8 mouse cellular contexts compared by ENCODE assay signal in the genomic region with DNA sequence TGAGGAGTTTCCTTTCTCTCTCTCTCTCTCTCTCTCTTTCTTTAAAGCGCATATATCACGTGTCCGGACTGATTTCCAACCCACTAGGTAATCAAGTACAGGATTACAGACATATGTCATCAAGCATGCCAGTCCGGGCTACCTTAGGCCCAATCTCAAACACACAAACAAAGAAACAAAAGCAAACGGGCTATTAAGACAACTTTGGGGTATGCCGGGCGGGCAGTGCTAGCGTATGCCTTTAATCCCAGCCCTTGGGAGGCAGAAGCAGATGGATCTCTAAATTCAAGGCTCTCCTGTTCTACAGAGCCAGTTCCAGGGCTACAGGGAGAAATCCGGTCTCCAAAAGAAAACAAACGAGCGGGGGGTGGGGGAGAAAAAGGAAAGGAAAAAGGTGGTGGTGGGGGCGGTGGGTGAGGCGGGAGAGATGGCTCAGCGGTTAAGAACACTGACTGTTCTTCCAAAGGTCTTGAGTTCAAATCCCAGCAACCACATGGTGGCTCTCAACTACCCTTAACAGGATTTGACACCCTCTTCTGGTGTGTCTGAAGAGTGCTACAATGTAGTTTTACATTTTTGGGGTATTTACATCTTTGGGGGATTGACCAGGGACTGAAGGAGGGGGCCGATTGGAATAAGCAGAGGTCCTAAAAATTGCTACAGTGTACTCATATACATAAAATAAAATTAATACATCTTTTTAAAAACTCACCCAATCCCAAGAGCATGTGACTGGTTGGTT. TPM values are rescaled to one million over a fixed set of nuclear protein-coding genes. Genes with fewer than 3 reads are reported as not detected.
DNase-seq lines count a peak whose midpoint lies in the region; ATAC-seq and TF ChIP-seq lines count a peak whose summit lies in the region.

No protein-coding gene starts in this region.

- peak overlapping the region; percentile 79 for H3K4me3 ChIP-seq in thymus, adult 2 months (ENCODE audit: control insufficient read depth, insufficient read depth, low read length)
- peak overlapping the region; percentile 67 for H3K4me3 ChIP-seq in limb, embryonic 10.5 days
- H3K4me3 ChIP-seq in neural tube, embryonic 15.5 days (replicated peaks) = peak overlapping the region; percentile 65

- H3K27ac ChIP-seq in thymus, adult 2 months (ENCODE audit: control insufficient read depth, insufficient read depth, low read length) = peak overlapping the region; percentile 75
- peak overlapping the region; percentile 97 for H3K27ac ChIP-seq in limb, embryonic 10.5 days
- peak overlapping the region; percentile 98 for H3K27ac ChIP-seq in neural tube, embryonic 15.5 days (replicated peaks)

- TF ChIP-seq POLR2A in thymus, adult 2 months (IDR thresholded peaks at IDR 0.05; ENCODE audit: control insufficient read depth, extremely low read depth, insufficient read depth, low read length, poor library complexity) = no peak

- no peak for TF ChIP-seq CTCF in thymus, adult 2 months (IDR thresholded peaks at IDR 0.05; ENCODE audit: borderline replicate concordance, control insufficient read depth, extremely low read depth, insufficient read depth, low read length, poor library complexity)

- peaks cover 22% of the 10 kb centered on the region for H3K4me1 ChIP-seq in thymus, adult 2 months (replicated peaks; ENCODE audit: control insufficient read depth, insufficient read depth, low read length)
- peaks cover 9% of the 10 kb centered on the region for H3K4me1 ChIP-seq in limb, embryonic 10.5 days
- H3K4me1 ChIP-seq in neural tube, embryonic 15.5 days = peaks cover 19% of the 10 kb centered on the region

- no peaks in the 10 kb centered on the region for H3K36me3 ChIP-seq in thymus, adult 2 months (ENCODE audit: control insufficient read depth, insufficient read depth, low read length)
- H3K36me3 ChIP-seq in limb, embryonic 10.5 days = peaks cover 40% of the 10 kb centered on the region
- no peaks in the 10 kb centered on the region for H3K36me3 ChIP-seq in neural tube, embryonic 15.5 days

- peak; percentile 23; the same call in 1 of the 2 replicates for ATAC-seq in neural tube, embryonic 15.5 days (ENCODE audit: low FRiP score)

- H3K9ac ChIP-seq in neural tube, embryonic 15.5 days (replicated peaks) = peak overlapping the region; percentile 61

- H3K9me3 ChIP-seq in limb, embryonic 10.5 days (replicated peaks) = no peaks in the 10 kb centered on the region
- H3K9me3 ChIP-seq in neural tube, embryonic 15.5 days (replicated peaks) = no peaks in the 10 kb centered on the region

- peak overlapping the region; percentile 66 for H3K4me2 ChIP-seq in neural tube, embryonic 15.5 days

- H3K27me3 ChIP-seq in thymus, adult 2 months (ENCODE audit: control insufficient read depth, insufficient read depth, low read length) = no peaks in the 10 kb centered on the region
- H3K27me3 ChIP-seq in limb, embryonic 10.5 days (ENCODE audit: low read depth, poor library complexity, severe bottlenecking) = no peaks in the 10 kb centered on the region
- no peaks in the 10 kb centered on the region for H3K27me3 ChIP-seq in neural tube, embryonic 15.5 days (replicated peaks)

- WGBS in thymus, adult 2 months = 5% methylated on average over 15 of the region's 15 CpGs
- whole genome bisulfite sequencing in limb, embryonic 10.5 days = 8% methylated on average over 15 of the region's 15 CpGs
- 8% methylated on average over 14 of the region's 15 CpGs for WGBS in neural tube, embryonic 15.5 days

- peak; percentile 24 for DNase-seq in adrenal gland, postnatal 14 days
- DNase-seq in adrenal gland, adult (ENCODE audit: inconsistent age in 2 of 2, low spot score in 1 of 2) = no peak
- no peak for DNase-seq in thymus, adult 2 months
- DNase-seq in thymus, postnatal 25 days = no peak
- DNase-seq in limb, embryonic 10.5 days (ENCODE audit: low spot score) = no peak
- no peak for DNase-seq in left cerebral cortex, adult 8-10 months (ENCODE audit: low spot score in 2 of 2)
- no peak for DNase-seq in adrenal gland, postnatal 25 days

RNA-seq across cellular contexts. Expression of a gene that starts 0.9 kb away (rescaled TPM):
- total RNA-seq in adrenal gland, postnatal 14 days (2021) = 13.4 and 18.4 TPM in 2 replicates
- 4.6 and 5.0 TPM in 2 replicates for polyA plus RNA-seq in thymus, adult 2 months (2012; rRNA removed)
- 30.8 and 32.2 TPM in 2 replicates for polyA plus RNA-seq in limb, embryonic 10.5 days (2016; fragmentation: Nextera tagmentation; extraction: Ambion mirVana)
- 20.7 and 22.2 TPM in 2 replicates for polyA plus RNA-seq in neural tube, embryonic 15.5 days (2015; fragmentation: Nextera tagmentation; extraction: Ambion mirVana)
- total RNA-seq in left cerebral cortex, adult 8-10 months (2022) = 10 to 100 TPM; 19.0 to 29.8 (median 23.9) TPM
- 20.7 TPM in 2 replicates for total RNA-seq in adrenal gland, postnatal 25 days (2021)

RNA-seq across cellular contexts. Expression of a gene that starts 5.7 kb away (rescaled TPM):
- 21.2 and 23.9 TPM in 2 replicates for total RNA-seq in adrenal gland, postnatal 14 days (2021)
- polyA plus RNA-seq in thymus, adult 2 months (2012; rRNA removed) = 38.5 and 38.6 TPM in 2 replicates
- polyA plus RNA-seq in limb, embryonic 10.5 days (2016; fragmentation: Nextera tagmentation; extraction: Ambion mirVana) = 26.8 and 31.1 TPM in 2 replicates
- polyA plus RNA-seq in neural tube, embryonic 15.5 days (2015; fragmentation: Nextera tagmentation; extraction: Ambion mirVana) = 27.5 and 32.0 TPM in 2 replicates
- total RNA-seq in left cerebral cortex, adult 8-10 months (2022) = 10 to 100 TPM; 13.3 to 18.3 (median 15.8) TPM
- total RNA-seq in adrenal gland, postnatal 25 days (2021) = 27.0 TPM in 2 replicates

RNA-seq across cellular contexts. Expression of a gene that starts 44.1 kb away (rescaled TPM):
- 146 and 162 TPM in 2 replicates for total RNA-seq in adrenal gland, postnatal 14 days (2021)
- polyA plus RNA-seq in thymus, adult 2 months (2012; rRNA removed) = 76.5 and 92.5 TPM in 2 replicates
- polyA plus RNA-seq in limb, embryonic 10.5 days (2016; fragmentation: Nextera tagmentation; extraction: Ambion mirVana) = 52.3 and 71.3 TPM in 2 replicates
- polyA plus RNA-seq in neural tube, embryonic 15.5 days (2015; fragmentation: Nextera tagmentation; extraction: Ambion mirVana) = 29.3 and 30.8 TPM in 2 replicates
- total RNA-seq in left cerebral cortex, adult 8-10 months (2022) = 10 to 100 TPM; 46.3 to 56.1 (median 53.9) TPM
- total RNA-seq in adrenal gland, postnatal 25 days (2021) = 216 and 296 TPM in 2 replicates

RNA-seq across cellular contexts. Expression of a gene that starts 47.4 kb away (rescaled TPM):
- 15.8 and 18.1 TPM in 2 replicates for total RNA-seq in adrenal gland, postnatal 14 days (2021)
- 3.6 and 9.5 TPM in 2 replicates for polyA plus RNA-seq in thymus, adult 2 months (2012; rRNA removed)
- polyA plus RNA-seq in limb, embryonic 10.5 days (2016; fragmentation: Nextera tagmentation; extraction: Ambion mirVana) = 25.2 and 26.1 TPM in 2 replicates
- 14.3 and 14.6 TPM in 2 replicates for polyA plus RNA-seq in neural tube, embryonic 15.5 days (2015; fragmentation: Nextera tagmentation; extraction: Ambion mirVana)
- 10 to 100 TPM; 51.6 to 69.0 (median 61.8) TPM for total RNA-seq in left cerebral cortex, adult 8-10 months (2022)
- total RNA-seq in adrenal gland, postnatal 25 days (2021) = 15.1 and 17.7 TPM in 2 replicates

RNA-seq across cellular contexts. Expression of a gene that starts 56.7 kb away (rescaled TPM):
- total RNA-seq in adrenal gland, postnatal 14 days (2021) = 200 and 212 TPM in 2 replicates
- polyA plus RNA-seq in thymus, adult 2 months (2012; rRNA removed) = 134 and 198 TPM in 2 replicates
- polyA plus RNA-seq in limb, embryonic 10.5 days (2016; fragmentation: Nextera tagmentation; extraction: Ambion mirVana) = 501 and 540 TPM in 2 replicates
- 336 and 384 TPM in 2 replicates for polyA plus RNA-seq in neural tube, embryonic 15.5 days (2015; fragmentation: Nextera tagmentation; extraction: Ambion mirVana)
- 100 to 1,000 TPM; 104 to 114 (median 110) TPM for total RNA-seq in left cerebral cortex, adult 8-10 months (2022)
- 186 and 197 TPM in 2 replicates for total RNA-seq in adrenal gland, postnatal 25 days (2021)
